Mouse (Mus musculus) heart, embryonic 16.5 days (tissue): Measurements from ENCODE around the gene Bhlhe40. TPM values are rescaled to one million over a fixed set of nuclear protein-coding genes. Genes with fewer than 3 reads are reported as not detected.

ENCODE experiments used
- ATAC-seq: fragments of 200-750 bp; cut with Nextera tagmentation; replicated peaks from 2 replicates; pipeline ENCODE4 v1.8.0; 2017; ENCODE audit warnings: moderate number of reproducible peaks; ENCODE audit not compliant: insufficient read depth, low FRiP score; ENCODE audit errors: extremely low read depth
- H3K27ac ChIP-seq: fragments of 300-500 bp; sonication (generic); 2 replicates; pipeline ENCODE4 v1.5.1; 2014; ENCODE audit warnings: mild to moderate bottlenecking, low read length, control low read depth, moderate library complexity
- H3K27me3 ChIP-seq: fragments of 300-500 bp; sonication (generic); 2 replicates; pipeline ENCODE4 v1.6.1; 2014; ENCODE audit warnings: low read length, mixed read lengths; ENCODE audit not compliant: control insufficient read depth, insufficient read depth
- H3K36me3 ChIP-seq: fragments of 300-500 bp; sonication (generic); 2 replicates; pipeline ENCODE4 v1.6.1; 2014; ENCODE audit not compliant: control insufficient read depth, insufficient read depth
- H3K4me1 ChIP-seq: fragments of 300-500 bp; sonication (generic); 2 replicates; pipeline ENCODE4 v1.6.1; 2014; ENCODE audit warnings: low read length, mixed read lengths; ENCODE audit not compliant: control insufficient read depth, insufficient read depth
- H3K4me2 ChIP-seq: fragments of 300-500 bp; sonication (generic); 2 replicates; pipeline ENCODE4 v1.6.1; 2014; ENCODE audit warnings: low read depth, mild to moderate bottlenecking, control low read depth, low read length
- H3K4me3 ChIP-seq: fragments of 300-500 bp; sonication (generic); 2 replicates; pipeline ENCODE4 v1.5.1; 2014; ENCODE audit warnings: mild to moderate bottlenecking, control low read depth, low read length
- H3K9ac ChIP-seq: fragments of 300-500 bp; sonication (generic); 2 replicates; pipeline ENCODE4 v1.6.1; 2014; ENCODE audit warnings: low read length, control low read depth
- H3K9me3 ChIP-seq: fragments of 300-500 bp; sonication (generic); replicated peaks from 2 replicates; pipeline ENCODE4 v1.6.1; 2016; ENCODE audit warnings: low read length; ENCODE audit not compliant: control insufficient read depth
- WGBS: fragments of 180-500 bp; shearing (Covaris S2); extraction: QIAGEN DNeasy Blood & Tissue Kit; methylation state at CpG from one replicate; pipeline ENCODE4 v1.1.7; 2014; 5-methylcytosine and 5-hydroxymethylcytosine counted together
- polyA plus RNA-seq: library from polyadenylated mRNA; unstranded; fragments of >200 nt; fragmentation: Nextera tagmentation; extraction: Ambion mirVana; gene quantifications from 2 replicates; pipeline ENCODE4 v1.2.1, GENCODE M21; 2015

The Bhlhe40 gene
- polyA plus RNA-seq, 1 experiment from 2014 or later = 28.5 TPM

DNA sequence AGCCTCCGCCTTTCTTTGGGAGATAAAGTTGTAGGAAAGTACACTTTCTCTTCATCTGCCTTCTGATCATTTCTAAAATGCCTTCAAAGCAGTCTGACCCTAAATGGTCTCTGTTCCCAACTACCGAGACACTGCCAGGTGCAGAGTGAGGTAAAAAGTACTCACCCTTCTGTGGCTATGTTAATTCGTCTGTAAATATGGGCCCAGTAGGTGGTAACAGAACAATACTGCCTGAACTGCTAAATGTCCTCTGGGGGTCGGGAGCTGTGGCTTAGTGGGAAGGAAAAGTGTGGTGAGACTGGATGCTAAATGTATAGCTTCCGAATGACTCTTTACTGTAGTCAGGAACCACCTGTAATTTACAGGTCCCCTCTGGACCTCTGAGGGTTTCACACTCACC, 16.1 kb upstream of the Bhlhe40 start:
- H3K9me3 ChIP-seq = no peaks in the 10 kb centered on the region
- ATAC-seq = no peak
- no peak overlapping the region for H3K9ac ChIP-seq
- H3K4me2 ChIP-seq = no peak overlapping the region
- H3K4me1 ChIP-seq = no peaks in the 10 kb centered on the region
- WGBS = 66% methylated on average over 5 of the region's 5 CpGs
- H3K4me3 ChIP-seq = no peak overlapping the region
- H3K36me3 ChIP-seq = no peaks in the 10 kb centered on the region
- H3K27ac ChIP-seq = no peak overlapping the region
- H3K27me3 ChIP-seq = no peaks in the 10 kb centered on the region

DNA sequence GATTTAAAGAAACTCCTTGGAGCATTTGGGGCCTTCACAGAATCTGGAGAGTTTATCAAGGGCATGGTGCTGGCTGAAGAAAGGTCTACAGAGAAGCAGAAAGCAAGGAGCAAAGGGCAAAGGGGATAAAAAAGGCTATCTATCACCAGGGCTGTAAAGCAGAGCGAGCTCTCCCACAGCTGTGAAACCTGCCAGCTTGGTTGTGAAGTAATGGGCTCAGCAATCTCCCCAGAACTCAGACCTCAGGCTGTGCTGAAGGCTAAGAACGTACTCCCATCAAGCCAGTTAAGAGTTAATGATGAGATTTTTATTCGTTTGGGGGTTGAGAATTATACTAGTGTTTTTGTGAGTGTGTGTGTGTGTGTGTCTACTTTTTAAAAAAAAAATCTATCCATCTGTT, 13.3 kb upstream of the Bhlhe40 start:
- Histone ChIP-seq H3K36me3 (no peaks in the 10 kb centered on the region), H3K4me2 (no peak overlapping the region), H3K27ac (no peak overlapping the region), H3K4me3 (no peak overlapping the region), H3K9me3 (no peaks in the 10 kb centered on the region), H3K27me3 (no peaks in the 10 kb centered on the region), H3K9ac (no peak overlapping the region), H3K4me1 (no peaks in the 10 kb centered on the region)
- WGBS = 56% methylated on average over 3 of the region's 3 CpGs
- no peak for ATAC-seq

GRCm38 (mm10) chr6:108648072-108648471, 12.4 kb upstream of the Bhlhe40 start:
- H3K9me3 ChIP-seq = no peaks in the 10 kb centered on the region
- H3K27ac ChIP-seq = no peak overlapping the region
- no peaks in the 10 kb centered on the region for H3K4me1 ChIP-seq
- no peaks in the 10 kb centered on the region for H3K36me3 ChIP-seq
- H3K27me3 ChIP-seq = no peaks in the 10 kb centered on the region
- 63% methylated on average over 6 of the region's 6 CpGs for WGBS
- no peak overlapping the region for H3K4me2 ChIP-seq
- H3K9ac ChIP-seq = no peak overlapping the region
- H3K4me3 ChIP-seq = no peak overlapping the region
- no peak for ATAC-seq

DNA sequence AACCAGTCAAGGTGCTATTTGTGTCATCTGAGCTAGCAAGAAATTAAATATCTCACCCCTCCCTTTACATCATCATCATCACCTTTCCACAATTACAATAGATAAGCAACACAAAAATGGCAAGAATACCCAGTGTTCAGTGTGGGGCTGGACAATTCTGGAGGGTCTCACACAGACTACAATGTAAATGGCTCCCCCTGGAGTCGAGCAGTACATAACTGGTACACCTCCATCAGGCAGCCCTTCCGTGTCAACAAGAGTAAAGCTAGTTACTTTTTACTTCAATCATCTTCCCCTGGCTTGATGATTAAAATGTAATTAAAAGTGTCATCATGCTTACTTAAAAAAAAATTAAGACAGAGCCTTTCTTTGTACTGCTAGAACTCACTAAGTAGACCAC, 4.6 kb upstream of the Bhlhe40 start:
- no peak for ATAC-seq
- Histone ChIP-seq H3K9ac (no peak overlapping the region), H3K27ac (no peak overlapping the region), H3K9me3 (no peaks in the 10 kb centered on the region), H3K27me3 (no peaks in the 10 kb centered on the region), H3K4me2 (no peak overlapping the region), H3K4me1 (peaks cover 9% of the 10 kb centered on the region), H3K4me3 (no peak overlapping the region), H3K36me3 (no peaks in the 10 kb centered on the region)
- WGBS = 32% methylated on average over 2 of the region's 2 CpGs

DNA sequence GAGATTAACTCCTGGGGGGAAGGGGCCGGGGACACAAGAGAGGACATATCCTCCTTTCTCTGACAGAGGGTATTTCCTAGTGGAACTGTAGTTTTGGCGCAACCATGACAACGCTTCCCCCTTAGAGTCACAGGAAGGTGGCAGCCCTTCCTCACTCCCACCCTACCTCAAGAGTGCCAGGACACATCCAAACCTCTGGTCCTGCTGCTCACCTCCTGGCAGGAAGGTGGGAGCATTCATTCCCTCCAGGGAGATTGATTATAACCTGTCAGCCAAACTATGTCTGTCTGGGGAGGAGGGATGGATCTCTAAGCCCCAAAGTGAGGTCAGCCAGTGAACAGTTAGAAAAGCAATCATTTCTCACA, 2.4 kb upstream of the Bhlhe40 start:
- peak overlapping the region; percentile 100 for H3K27ac ChIP-seq
- H3K27me3 ChIP-seq = no peaks in the 10 kb centered on the region
- no peaks in the 10 kb centered on the region for H3K9me3 ChIP-seq
- H3K4me3 ChIP-seq = peak overlapping the region; percentile 93
- no peak for ATAC-seq
- peak overlapping the region; percentile 90 for H3K4me2 ChIP-seq
- no peaks in the 10 kb centered on the region for H3K36me3 ChIP-seq
- peaks cover 18% of the 10 kb centered on the region for H3K4me1 ChIP-seq
- WGBS = 62% methylated on average over 3 of the region's 3 CpGs
- peak overlapping the region; percentile 81 for H3K9ac ChIP-seq

DNA sequence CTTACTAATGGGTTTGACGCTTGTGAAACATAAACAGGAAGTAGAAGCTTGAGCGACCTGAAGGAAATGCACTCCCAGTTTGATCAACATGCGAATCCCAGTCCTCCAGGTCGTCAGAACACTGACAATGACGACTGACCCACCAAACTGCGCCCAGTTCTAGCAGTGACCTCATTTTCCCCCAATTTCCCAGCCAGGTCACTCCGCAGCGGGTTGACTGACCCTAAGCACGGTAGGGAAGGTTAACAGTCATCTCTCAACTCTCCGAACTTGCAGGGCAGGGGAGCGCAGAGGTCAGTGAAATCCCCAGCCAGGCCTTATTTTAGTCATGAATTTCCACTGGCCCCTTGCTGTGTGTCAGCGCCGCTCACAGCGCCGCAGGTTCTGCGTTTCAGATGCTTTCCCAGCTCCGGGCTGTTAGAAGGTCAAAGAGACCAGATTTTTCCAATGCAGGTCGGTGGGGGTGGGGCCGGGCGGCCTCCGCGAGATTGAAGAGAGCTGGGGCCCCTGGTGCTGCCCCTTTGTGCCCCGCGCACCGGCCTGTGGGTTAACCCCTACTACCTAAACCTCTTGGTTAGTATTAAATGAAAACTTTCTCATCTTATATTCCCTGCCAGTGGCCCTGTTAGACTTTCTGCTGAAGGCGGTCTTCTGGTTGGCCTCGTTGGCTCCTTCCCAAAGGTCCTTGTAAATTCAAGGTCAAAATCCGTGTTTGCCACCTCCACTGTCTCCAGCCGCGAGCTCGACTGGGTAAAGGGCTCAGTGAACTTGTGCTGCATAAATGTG, 1.8 kb upstream of the Bhlhe40 start:
- WGBS = 2% methylated on average over 31 of the region's 31 CpGs
- Histone ChIP-seq H3K9ac (peak overlapping the region; percentile 81), H3K4me2 (peak overlapping the region; percentile 90), H3K36me3 (no peaks in the 10 kb centered on the region), H3K27ac (peak overlapping the region; percentile 100), H3K4me1 (peaks cover 22% of the 10 kb centered on the region), H3K9me3 (no peaks in the 10 kb centered on the region), H3K4me3 (peak overlapping the region; percentile 93), H3K27me3 (no peaks in the 10 kb centered on the region)
- no peak for ATAC-seq

DNA sequence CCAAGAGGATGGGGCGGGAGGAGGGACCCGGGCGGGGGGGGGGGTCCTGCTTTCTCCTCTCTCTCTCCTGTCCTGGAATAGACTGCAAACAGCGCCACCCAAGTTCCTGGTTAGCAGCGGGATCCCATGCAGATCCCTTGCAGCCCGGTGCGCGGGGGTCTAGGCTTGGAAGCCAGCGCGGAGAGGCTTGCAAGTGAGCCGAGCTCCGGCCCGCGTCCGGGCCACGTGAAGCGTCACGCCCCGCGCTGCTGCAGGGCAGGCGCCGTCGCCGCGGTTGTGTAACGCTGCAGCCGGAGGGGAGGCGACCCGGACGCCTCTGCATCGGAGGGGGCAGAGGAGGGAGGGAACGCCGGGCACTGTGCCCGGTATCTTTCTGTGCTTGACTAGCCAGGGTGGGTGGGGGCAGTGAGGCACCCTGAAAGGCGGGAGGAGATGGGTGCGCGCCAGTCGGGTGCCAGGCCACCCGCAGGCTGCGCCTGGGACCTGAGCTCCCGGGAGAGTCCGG, 1.2 kb upstream of the Bhlhe40 start:
- H3K4me1 ChIP-seq = peaks cover 23% of the 10 kb centered on the region
- peak overlapping the region; percentile 100 for H3K27ac ChIP-seq
- H3K4me2 ChIP-seq = peak overlapping the region; percentile 90
- peak overlapping the region; percentile 93 for H3K4me3 ChIP-seq
- no peaks in the 10 kb centered on the region for H3K27me3 ChIP-seq
- no peaks in the 10 kb centered on the region for H3K9me3 ChIP-seq
- peak overlapping the region; percentile 81 for H3K9ac ChIP-seq
- peak; percentile 76 for ATAC-seq
- peaks cover under 1% of the 10 kb centered on the region for H3K36me3 ChIP-seq
- WGBS = under 1% methylated on average over 38 of the region's 42 CpGs

DNA sequence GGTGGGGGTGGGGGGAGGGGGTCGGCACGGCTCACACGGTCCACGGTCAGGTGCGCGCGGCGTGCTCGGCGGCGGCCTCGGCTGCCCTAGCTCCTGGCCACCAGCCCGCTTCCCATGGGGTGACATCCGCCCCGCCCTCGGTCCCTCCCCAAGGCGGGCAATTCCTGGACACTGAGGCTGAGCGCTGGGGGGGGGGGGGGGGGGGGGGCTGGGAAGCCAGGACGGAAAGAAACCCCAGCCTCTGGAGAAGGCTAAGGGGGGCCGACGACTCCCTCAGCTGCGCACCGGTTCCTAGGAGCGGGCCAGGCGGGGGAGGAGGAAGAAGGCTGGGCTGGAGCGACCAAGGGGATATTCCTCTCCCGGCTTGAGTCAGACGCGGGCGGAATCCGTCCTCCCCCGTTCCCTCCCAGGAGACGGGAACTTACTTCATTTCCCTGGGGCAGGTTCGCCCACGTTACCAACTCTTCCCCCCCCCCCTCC, 663 bp upstream of the Bhlhe40 start:
- no peaks in the 10 kb centered on the region for H3K27me3 ChIP-seq
- H3K4me3 ChIP-seq = peak overlapping the region; percentile 93
- peak; percentile 85 for ATAC-seq
- no peaks in the 10 kb centered on the region for H3K9me3 ChIP-seq
- peak overlapping the region; percentile 81 for H3K9ac ChIP-seq
- H3K36me3 ChIP-seq = peaks cover 4% of the 10 kb centered on the region
- H3K4me2 ChIP-seq = peak overlapping the region; percentile 90
- WGBS = 0% methylated on average over 15 of the region's 35 CpGs
- H3K4me1 ChIP-seq = peaks cover 26% of the 10 kb centered on the region
- peak overlapping the region; percentile 100 for H3K27ac ChIP-seq

DNA sequence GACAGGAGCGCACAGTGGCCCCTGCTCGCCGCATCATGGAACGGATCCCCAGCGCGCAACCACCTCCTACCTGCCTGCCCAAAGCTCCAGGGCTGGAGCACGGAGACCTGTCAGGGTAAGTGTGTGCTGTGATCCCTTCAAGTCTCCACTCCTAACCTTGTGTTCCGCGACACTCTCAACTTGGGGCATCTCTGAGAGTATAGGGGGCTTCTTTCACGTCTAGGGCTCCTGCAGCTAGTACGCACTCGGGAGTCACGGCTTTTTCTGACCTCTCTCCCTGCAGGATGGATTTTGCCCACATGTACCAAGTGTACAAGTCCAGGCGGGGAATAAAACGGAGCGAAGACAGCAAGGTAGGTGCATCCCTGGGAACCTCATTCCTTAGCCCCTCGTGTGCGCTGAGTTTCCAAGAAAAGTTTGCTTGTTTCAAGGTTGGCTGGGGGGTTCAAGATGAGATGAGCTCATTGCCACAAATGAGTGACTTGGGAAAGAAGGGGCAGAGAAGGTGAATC, 505 bp downstream of the Bhlhe40 start:
- Histone ChIP-seq H3K4me1 (peaks cover 32% of the 10 kb centered on the region), H3K4me2 (peak overlapping the region; percentile 90), H3K27ac (peak overlapping the region; percentile 100), H3K9me3 (no peaks in the 10 kb centered on the region), H3K27me3 (no peaks in the 10 kb centered on the region), H3K4me3 (peak overlapping the region; percentile 93), H3K36me3 (peaks cover 15% of the 10 kb centered on the region), H3K9ac (peak overlapping the region; percentile 94)
- under 1% methylated on average over 18 of the region's 18 CpGs for WGBS
- ATAC-seq = 0 out of 2 replicates have a peak, but pooled peaks have one; percentile 1
